Mouse (Mus musculus) adrenal gland, postnatal 25 days (tissue): Measurements from ENCODE around the gene C1s1. TPM values are rescaled to one million over a fixed set of nuclear protein-coding genes. Genes with fewer than 3 reads are reported as not detected.
"Not testable (repeated sequence)": the region's sequence is repeated elsewhere in the genome, so short reads cannot be mapped to it uniquely, and the experiment has no call there.

Source experiments
- DNase-seq: peaks from one replicate; pipeline ENCODE4 v3.0.0; 2021; ENCODE audit warnings: mixed read lengths
- long read RNA-seq: library from polyadenylated mRNA; stranded (forward); transcript quantifications from one replicate; pipeline ENCODE4 v2.0.0, GENCODE M21; 2021
- total RNA-seq: library from RNA; stranded (reverse); gene quantifications from 2 replicates; pipeline ENCODE4 v1.2.3, GENCODE M21; 2021

C1s1 gene
- 36.5 and 38.0 TPM in 2 replicates for total RNA-seq
- long read RNA-seq, transcript C1s1-204 (12 exons, 2,906 nt) = major isoform, 43 of 124 reads
- long read RNA-seq, transcript C1s1-203 (12 exons, 2,946 nt) = minor isoform, 14 of 124 reads
- long read RNA-seq, partial matches to known transcripts = 34 of 124 reads
- long read RNA-seq, other reads (novel, unspliced or antisense) = 33 of 124 reads

DNA sequence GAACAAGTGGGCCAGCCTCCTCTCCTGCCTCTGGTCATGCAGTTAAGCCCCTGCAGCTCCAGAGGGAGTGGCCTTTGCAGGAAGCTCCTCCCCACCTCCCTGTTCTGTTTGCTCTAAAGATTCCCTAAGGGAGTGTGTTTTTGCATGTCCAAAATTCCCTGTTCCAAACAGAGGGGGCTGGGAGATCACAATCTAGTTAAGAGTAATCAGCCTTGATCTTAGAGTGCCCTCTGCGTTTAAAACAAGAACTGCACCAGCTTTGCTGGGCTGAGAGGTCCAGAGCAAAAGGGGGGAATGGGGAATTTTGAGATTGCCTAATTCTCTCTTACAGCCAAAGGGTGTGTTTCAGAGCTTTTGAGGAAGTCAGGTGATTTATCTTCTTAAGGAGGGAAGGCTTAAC lies at the start of gene C1s1:
C1s1 (minus strand) TSS at position 76 of the 400 bp plus-strand sequence.
- DNase-seq = peak; percentile 28

GRCm38 (mm10) chr6:124588771-124589170 lies 46.6 kb upstream of the C1s1 start:
- no peak for DNase-seq

DNA sequence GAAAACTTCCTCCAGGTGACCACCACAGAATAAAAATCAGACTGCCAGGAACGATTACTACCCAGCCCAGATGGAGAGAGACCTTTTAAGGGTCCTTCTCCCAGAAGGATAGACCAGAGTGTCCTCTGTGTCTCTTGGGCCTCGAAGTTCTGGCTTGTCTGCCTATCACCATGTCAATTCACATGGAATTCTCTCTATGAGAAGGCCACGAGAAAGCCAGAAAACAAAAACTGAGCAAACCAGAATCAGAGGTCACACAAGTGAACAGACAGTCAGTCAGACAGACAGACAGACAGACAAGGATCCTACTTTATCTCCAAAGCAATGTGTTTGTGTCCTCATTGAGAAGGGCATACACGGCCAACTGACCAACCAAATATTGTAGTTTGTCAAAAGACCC lies 44.1 kb upstream of the C1s1 start:
- DNase-seq = no peak

DNA sequence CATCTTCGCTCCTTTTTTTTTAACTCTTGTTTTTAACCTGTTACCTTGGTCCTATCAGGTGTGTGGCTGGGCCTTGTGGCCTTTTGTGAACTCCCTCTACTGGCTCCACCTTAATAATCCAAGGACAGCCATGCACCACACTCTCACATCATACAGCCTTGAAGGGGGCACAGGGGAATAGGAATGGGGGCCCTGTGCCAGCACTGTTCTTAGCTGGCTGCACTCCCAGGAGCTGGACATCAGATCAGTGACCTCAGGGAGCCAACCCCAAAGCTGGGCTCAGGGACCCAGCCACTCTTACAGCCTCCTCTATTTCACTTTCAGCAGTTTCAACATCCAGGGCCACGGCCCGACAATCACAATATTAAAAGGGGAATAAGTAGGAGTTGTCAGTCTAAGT lies 43.6 kb upstream of the C1s1 start:
- DNase-seq = peak; percentile 83

GRCm38 (mm10) chr6:124584935-124585334 lies 42.8 kb upstream of the C1s1 start:
- DNase-seq = no peak

DNA sequence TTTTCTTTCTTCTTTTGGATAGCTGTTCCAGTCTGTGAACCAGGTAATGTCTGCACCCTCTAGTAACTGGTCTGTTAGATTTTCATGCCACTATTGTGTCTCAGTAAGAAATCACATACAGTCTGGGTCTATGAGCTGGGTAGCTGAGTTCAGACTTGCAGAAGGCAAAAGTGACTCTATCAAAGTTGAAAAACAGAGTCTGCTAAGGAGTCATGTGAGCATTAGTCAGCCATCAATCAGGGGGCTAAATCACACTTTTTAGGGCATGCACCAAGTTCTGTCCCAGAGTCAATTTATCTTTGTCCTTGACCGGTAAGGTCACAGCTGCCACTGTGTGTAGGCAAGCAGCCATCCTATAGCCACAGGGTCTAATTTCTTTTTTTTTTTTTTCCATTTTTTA lies 40.1 kb upstream of the C1s1 start:
- DNase-seq = no peak

DNA sequence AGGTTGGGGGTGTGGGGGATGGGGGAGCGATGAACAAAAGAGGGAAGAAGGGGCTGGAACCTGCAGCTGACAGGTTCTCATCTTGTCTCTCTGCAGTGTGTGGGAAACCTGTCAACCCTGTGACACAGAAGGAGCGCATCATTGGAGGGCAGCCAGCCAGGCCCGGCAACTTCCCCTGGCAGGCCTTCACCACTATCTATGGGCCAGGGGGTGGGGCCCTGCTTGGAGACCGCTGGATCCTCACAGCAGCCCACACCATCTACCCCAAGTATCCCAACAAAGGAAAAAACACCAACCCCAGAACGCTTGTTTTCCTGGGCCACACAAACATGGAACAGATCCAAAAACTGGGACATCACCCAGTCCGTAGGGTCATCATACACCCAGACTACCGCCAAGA lies 38.0 kb upstream of the C1s1 start:
- peak; percentile 76 for DNase-seq

DNA sequence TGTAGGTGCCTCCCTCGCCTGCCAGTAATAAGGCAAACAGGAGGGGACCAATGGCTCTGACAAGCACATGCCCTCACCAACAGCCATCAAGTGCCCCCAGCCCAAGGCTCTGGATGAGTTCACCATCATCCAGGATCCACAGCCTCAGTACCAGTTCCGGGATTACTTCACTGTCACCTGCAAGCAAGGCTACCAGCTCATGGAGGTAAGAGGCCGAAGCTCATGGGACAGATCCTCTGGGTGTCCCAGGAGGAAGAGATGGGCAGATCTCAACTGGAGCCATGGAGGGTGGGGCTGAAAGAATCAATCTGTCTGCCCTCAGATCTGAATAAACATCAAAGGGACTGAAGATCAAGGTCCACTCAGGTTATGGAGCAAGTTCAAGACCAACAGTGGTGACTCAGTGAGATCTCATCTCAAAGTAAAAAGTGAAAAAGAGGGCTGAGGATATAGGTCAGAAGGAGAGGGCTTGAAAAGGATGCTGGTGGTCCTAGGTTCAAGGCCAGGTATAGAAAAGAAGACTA lies 33.1 kb upstream of the C1s1 start:
- DNase-seq = not testable (repeated sequence)

GRCm38 (mm10) chr6:124570026-124570425 lies 27.9 kb upstream of the C1s1 start, which contains the start of gene C1rb:
C1rb (plus strand) TSS chr6:124570294.
- DNase-seq = peak; percentile 69

- not testable (repeated sequence) for DNase-seq
These were observed 19.5 kb upstream of the C1s1 start for GRCm38 (mm10) chr6:124561611-124562010.

DNA sequence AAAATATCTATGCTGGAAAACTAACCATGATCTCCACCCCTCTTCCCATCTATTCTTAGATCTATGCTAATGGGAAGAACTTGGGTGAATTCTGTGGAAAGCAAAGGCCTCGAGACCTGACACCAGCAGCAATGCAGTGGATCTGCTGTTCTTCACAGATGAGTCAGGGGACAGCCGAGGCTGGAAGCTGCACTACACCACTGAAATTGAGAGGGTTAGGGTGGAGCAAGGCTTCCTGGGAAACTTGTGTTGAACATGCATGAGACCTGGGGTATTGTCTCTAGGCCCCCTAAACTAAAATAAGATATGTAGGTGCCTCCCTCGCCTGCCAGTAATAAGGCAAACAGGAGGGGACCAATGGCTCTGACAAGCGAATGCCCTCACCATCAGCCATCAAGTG lies 19.0 kb upstream of the C1s1 start:
- DNase-seq = not testable (repeated sequence)

- DNase-seq = not testable (repeated sequence)
These were observed 13.8 kb upstream of the C1s1 start for GRCm38 (mm10) chr6:124555956-124556355.

DNA sequence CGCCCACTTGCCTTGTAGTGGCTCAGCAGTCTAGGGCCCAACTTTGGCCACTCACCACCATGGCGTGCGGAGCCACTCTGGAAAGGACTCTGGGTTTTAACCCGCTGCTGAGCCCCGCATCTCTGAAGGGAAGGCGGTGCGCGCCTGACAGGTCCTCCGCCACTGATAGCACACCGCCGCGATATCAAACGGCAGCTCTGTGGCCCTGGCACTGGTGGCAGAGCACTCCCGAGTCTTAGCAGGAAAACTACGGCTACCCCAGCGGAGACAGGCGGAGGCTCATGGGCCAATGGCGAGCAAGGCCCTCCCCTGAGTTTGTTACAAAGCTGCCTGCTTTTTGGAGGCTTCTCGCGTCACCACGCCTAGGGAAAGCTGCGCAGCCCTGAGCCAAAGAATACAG lies 10.6 kb upstream of the C1s1 start:
- DNase-seq = no peak

DNA sequence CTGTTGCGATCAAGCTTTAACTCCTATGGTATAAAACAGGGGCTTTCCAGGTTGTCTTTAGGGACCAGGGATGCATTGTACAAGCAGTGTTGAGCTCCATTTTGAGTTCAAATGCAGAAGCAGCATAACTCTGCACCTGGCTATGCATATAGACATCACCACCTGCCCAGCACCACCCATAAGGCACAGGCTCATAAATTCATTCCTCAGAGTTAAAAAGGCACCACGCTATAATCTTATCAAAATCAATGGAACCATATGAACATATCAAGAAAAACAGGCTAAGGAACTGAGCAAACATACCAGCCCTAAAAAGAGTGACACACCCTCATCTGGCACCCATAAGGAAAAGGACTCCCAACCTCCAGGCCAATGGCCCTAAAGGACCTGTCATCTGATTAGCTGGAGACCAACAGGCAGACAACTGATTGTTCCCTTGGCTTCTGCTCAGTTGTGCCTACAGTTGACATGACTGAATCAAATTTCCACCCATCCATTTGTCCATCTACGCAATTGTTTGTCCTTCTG lies 6.9 kb upstream of the C1s1 start:
- DNase-seq = no peak

GRCm38 (mm10) chr6:124547979-124548378 lies 5.8 kb upstream of the C1s1 start:
- not testable (repeated sequence) for DNase-seq

GRCm38 (mm10) chr6:124545425-124545824 lies 3.3 kb upstream of the C1s1 start:
- DNase-seq = no peak

GRCm38 (mm10) chr6:124544466-124544865 lies 2.3 kb upstream of the C1s1 start:
- DNase-seq = peak; percentile 28

- not testable (repeated sequence) for DNase-seq
These were observed 983 bp downstream of the C1s1 start for GRCm38 (mm10) chr6:124541176-124541575.

- not testable (repeated sequence) for DNase-seq
These were observed 5.9 kb downstream of the C1s1 start for GRCm38 (mm10) chr6:124536125-124536829.

DNA sequence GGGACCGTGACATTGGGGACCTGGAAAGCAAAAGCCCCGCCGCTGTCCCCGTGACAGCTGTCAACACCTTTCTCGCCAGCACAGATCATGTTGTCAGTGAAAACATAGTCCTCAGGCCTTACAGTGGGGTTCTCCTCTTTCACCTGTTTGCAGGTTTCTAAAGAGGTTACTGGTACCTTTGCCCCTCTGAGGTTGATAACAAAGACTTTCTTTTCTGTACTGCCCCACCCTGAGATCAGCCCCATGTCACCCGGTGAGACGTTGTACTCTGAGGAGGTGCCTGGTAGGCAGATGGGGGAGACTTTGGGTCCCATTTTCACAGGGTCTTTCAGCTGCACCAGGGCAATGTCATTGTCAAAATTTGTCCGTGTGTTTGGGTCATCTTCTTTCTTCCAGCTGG lies 11.1 kb downstream of the C1s1 start:
- DNase-seq = no peak

- DNase-seq = no peak
These were observed 14.3 kb downstream of the C1s1 start for GRCm38 (mm10) chr6:124527881-124528280.

GRCm38 (mm10) chr6:124522082-124522481 lies 20.1 kb downstream of the C1s1 start:
- DNase-seq = peak; percentile 55

DNA sequence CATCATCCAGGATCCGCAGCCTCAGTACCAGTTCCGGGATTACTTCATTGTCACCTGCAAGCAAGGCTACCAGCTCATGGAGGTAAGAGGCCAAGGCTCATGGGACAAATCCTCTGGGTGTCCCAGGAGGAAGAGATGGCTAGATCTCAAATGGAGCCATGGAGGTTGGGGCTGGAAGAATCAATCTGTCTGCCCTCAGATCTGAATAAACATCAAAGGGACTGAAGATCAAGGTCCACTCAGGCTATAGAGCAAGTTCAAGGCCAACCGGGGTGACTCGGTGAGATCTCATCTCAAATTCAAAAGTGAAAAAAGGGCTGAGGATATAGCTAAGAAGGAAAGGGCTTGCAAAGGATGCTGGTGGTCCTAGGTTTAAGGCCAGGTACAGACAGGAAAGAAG lies 24.4 kb downstream of the C1s1 start:
- DNase-seq = not testable (repeated sequence)
